Mouse (Mus musculus) layer of hippocampus, adult 9-11 months (tissue): ENCODE measurements around the gene Odf3l2.
A peak's percentile ranks its signal among the peaks of the same experiment; 100 is the strongest.

Source experiments
- DNase-seq: peaks from one replicate; pipeline ENCODE4 v3.0.0; 2022

Gene Odf3l2

GRCm38 (mm10) chr10:79625398-79625797, 20.1 kb downstream of the Odf3l2 start:
- no peak for DNase-seq

- DNase-seq: no peak
These were observed 21.6 kb downstream of the Odf3l2 start for GRCm38 (mm10) chr10:79623950-79624349.

- no peak for DNase-seq
These were observed 29.2 kb downstream of the Odf3l2 start for GRCm38 (mm10) chr10:79616376-79616775.

GRCm38 (mm10) chr10:79615860-79616259, 29.7 kb downstream of the Odf3l2 start:
- DNase-seq: peak; percentile 66

- DNase-seq: no peak
These were observed 31.3 kb downstream of the Odf3l2 start for GRCm38 (mm10) chr10:79614305-79614643.

- peak; percentile 81 for DNase-seq
These were observed 31.8 kb downstream of the Odf3l2 start, which contains the start of gene C2cd4c for GRCm38 (mm10) chr10:79613578-79614304. C2cd4c (minus strand) TSS chr10:79614025.

- DNase-seq: no peak
These were observed 33.1 kb downstream of the Odf3l2 start for GRCm38 (mm10) chr10:79612192-79613135.

GRCm38 (mm10) chr10:79611296-79611695, 34.2 kb downstream of the Odf3l2 start:
- no peak for DNase-seq

- DNase-seq: no peak
These were observed 36.3 kb downstream of the Odf3l2 start for GRCm38 (mm10) chr10:79609276-79609675.

GRCm38 (mm10) chr10:79607892-79608291, 37.6 kb downstream of the Odf3l2 start:
- no peak for DNase-seq

- DNase-seq: peak; percentile 53
These were observed 39.0 kb downstream of the Odf3l2 start for GRCm38 (mm10) chr10:79606537-79606936.

GRCm38 (mm10) chr10:79597936-79598230, 47.7 kb downstream of the Odf3l2 start:
- DNase-seq: no peak

GRCm38 (mm10) chr10:79597051-79597935, 48.2 kb downstream of the Odf3l2 start:
- peak; percentile 83 for DNase-seq

- no peak for DNase-seq
These were observed 50.0 kb downstream of the Odf3l2 start for GRCm38 (mm10) chr10:79595590-79595929.

GRCm38 (mm10) chr10:79594872-79595589, 50.5 kb downstream of the Odf3l2 start:
- peak; percentile 73 for DNase-seq

GRCm38 (mm10) chr10:79594111-79594510, 51.4 kb downstream of the Odf3l2 start:
- DNase-seq: no peak

GRCm38 (mm10) chr10:79590702-79591101, 54.8 kb downstream of the Odf3l2 start:
- no peak for DNase-seq
